Mouse (Mus musculus) embryo, embryonic 11.5 days (tissue): Measurements from ENCODE around the gene Samt2.
"Not testable (repeated sequence)": the region's sequence is repeated elsewhere in the genome, so short reads cannot be mapped to it uniquely, and the experiment has no call there.

ENCODE experiments used
- DNase-seq: peaks from one replicate; pipeline ENCODE4 v3.0.0-alpha.2; 2012; ENCODE audit warnings: low read depth, low spot score

The Samt2 gene

GRCm38 (mm10) chrX:154579260-154579659 lies at the start of gene Samt2:
Gene Samt2, minus strand, starts transcription at chrX:154579360.
- DNase-seq = not testable (repeated sequence)
